Mouse (Mus musculus) adrenal gland, adult (tissue): ENCODE data around the gene Creb3l4.
"Not testable (repeated sequence)": the region's sequence is repeated elsewhere in the genome, so short reads cannot be mapped to it uniquely, and the experiment has no call there.

Experiments used
- DNase-seq, 2 experiments: peaks; one replicate each; pipeline ENCODE4 v3.0.0; 2022 to 2023; ENCODE audit warnings: low spot score in 1 of 2; ENCODE audit not compliant: inconsistent age in 2 of 2

Creb3l4 gene

DNA sequence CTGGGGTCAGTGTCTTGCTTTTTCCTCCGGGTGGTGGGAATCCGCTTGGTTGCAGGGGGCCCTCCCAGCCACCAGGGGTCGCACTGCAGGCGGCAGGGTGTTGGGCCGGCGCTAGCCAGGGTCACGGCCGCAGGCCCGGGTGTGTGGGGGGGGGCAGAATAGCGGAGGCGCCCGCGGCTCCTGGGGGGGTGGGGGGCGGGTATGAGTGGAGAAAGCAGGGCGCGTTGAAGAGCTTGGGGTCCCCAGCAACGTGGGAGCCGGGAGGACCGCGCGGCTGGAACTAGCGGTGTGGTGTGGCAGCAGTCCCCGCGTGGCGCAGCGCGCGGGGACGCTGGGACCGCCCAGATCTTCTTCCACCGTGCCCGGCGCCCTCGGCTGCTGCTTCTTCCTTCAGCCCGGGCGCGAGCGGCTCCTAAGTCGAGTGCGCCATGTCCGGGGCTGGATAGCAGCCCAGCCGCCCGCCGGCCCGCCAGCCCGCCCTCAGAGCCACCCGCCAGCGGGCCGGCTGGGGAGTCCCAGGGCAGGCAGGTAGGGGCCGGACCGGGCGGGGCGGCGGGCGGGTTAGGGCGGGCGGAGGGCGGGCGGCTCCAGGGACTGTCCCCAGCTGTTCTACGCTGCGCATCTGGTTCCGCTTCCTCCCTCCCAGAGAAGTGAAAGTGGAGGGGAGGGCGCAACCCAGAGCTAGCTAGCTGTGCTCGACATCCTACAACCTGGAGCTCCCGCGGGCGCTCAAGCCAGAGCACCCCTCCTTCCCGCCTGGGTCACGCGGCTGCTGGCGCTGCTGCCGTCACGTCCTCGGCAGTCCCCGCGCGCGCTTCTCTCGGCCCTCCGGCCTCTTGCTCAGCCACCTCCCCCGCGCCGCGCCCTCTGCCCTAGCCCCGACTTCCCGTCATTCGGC, 22.0 kb upstream of the Creb3l4 start, which contains the start of gene Dennd4b:
Gene Dennd4b, plus strand, starts transcription at position 152 of the 898 bp plus-strand sequence.
- DNase-seq = peak; percentile 93 to 97

DNA sequence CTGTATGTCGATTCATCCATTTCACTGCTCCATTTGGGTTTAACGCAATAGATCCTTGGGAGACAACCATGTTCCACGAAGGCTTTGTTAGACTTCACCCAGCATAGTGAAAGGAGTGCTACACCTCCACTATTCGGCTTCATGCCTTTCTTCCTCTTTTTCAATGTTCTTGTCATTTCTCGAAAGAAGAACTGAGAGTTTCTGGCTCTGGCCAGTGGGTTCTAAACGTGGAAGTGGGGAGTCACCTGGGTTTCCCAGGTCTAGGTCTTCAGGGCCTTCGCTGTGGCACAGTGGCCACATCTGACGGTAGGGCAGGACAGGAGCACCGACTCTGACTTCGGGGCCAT, 21.3 kb upstream of the Creb3l4 start:
- DNase-seq = no peak

DNA sequence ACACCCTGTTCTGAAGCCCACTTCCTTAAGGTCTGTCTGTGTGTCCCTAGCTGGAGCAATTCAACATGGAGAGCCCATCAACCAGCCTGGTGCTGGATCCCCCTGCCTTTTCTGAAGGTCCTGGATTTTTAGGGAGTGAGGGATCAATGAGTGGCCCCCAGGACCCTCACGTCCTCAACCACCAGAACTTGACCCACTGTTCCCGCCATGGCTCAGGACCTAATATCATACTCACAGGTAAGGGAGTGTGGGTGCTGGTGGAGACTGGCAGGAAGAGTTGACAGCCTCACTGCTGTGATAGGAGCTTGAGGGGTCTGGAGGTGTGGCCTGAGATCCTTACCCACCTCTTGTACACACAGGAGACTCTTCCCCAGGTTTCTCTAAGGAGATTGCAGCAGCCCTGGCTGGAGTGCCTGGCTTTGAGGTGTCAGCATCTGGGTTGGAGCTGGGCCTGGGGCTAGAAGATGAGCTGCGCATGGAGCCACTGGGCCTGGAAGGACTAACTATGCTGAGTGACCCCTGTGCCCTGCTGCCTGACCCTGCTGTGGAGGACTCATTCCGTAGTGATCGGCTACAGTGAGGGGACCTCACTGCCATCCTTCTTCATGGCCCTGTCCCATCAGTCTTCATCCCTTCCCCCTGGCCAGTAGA, 19.9 kb upstream of the Creb3l4 start:
- DNase-seq = peak in 1 of 2 experiments; percentile 30

DNA sequence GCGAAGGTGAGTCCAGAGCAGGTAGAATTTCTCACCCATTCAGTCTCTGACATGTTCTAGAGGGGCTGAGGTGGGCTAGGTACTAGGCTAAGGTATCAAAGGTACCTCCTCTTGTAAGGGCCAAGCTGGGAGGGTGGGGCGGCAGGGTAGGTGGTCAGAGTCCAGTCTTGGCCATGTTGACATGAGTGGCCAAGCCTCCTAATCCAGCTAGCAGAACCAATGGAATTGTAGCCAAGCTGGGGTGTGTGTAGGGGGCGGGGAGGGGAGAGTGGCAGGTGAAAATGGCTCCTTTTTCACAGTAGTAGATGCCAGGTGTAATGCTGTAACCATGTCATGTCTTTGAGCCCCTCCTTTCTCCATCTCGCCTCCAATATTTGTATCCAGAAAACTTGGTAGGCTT, 15.2 kb upstream of the Creb3l4 start:
- no peak for DNase-seq

DNA sequence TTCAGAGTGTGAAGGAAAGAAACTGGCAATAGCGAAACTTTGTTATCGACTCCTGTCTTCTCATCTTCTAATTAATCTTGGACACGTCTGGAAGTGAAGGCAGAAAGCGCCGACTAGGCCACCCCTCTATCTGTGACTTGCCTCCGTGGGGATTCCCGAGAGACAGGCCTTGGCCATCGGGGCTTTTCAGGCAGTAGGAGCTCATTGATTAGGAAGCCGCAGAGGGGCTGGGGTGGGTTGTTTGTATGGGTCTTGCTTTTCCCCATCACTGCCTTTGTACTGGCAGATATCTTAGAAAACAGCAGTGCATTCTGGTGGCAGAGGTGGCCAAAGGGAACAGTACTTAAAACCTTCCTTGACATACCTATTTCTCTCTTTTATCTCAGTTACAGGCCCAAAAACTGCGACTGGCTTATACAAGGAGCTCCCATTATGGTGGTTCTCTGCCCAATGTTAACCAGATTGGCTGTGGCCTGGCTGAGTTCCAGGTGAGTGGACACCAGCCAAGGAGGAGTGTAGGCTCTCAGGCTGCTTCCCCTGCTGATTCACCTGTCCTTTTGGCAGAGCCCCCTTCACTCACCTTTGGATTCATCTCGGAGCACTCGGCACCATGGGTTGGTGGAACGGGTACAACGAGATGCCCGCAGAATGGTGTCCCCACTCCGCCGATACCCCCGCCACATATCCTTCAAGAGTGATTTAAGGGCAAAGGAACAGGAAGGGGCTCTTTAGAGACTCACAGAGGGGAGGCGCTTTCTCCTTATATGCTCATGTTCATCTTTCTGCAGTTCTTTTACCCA, 13.6 kb upstream of the Creb3l4 start:
- peak in 1 of 2 experiments; percentile 66 for DNase-seq

DNA sequence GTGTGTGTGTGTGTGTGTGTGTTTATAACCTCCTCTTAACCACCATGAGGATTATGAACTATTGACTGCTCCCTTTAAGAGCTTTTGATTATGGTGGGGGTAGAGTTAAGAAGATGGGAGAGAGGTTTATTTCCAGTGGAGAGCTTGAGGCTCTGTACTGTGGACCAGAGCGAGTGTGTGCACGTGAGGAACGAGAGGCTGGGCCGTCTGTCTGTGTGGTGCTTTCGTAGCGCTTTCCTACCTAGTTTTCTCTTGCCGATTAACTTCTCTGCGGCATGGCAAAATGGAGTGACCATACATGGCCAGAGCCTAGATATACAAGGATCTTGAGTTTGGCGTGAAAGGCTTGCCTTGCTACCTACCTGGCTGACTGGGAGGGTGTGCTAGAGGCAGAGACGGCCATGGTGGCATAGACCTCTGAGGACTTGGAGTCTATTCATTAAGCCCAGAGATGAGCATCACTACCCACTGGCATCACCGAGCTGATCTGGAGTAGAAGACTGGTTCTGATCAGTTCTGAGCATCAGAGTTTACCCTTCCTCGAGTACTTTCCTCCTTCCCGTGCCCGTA, 12.6 kb upstream of the Creb3l4 start:
- DNase-seq = no peak

DNA sequence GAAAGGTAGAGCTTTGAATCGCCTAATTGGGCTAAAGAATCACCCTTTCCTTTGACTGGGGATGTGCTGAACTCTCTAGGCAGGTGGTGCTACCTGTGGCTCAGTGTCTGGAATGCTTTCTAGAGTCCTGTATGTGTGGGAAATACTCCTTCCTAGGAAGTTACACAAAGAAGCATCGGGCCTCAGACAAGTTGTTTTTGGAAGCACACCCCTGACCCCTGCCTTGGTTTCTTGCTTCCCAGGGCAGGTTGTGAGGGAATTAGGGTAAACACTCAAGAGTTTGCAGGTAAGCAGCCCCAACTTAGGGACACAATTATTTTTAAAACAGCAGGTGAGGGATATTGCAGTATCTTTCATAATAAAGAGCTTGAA, 11.9 kb upstream of the Creb3l4 start:
- no peak for DNase-seq

DNA sequence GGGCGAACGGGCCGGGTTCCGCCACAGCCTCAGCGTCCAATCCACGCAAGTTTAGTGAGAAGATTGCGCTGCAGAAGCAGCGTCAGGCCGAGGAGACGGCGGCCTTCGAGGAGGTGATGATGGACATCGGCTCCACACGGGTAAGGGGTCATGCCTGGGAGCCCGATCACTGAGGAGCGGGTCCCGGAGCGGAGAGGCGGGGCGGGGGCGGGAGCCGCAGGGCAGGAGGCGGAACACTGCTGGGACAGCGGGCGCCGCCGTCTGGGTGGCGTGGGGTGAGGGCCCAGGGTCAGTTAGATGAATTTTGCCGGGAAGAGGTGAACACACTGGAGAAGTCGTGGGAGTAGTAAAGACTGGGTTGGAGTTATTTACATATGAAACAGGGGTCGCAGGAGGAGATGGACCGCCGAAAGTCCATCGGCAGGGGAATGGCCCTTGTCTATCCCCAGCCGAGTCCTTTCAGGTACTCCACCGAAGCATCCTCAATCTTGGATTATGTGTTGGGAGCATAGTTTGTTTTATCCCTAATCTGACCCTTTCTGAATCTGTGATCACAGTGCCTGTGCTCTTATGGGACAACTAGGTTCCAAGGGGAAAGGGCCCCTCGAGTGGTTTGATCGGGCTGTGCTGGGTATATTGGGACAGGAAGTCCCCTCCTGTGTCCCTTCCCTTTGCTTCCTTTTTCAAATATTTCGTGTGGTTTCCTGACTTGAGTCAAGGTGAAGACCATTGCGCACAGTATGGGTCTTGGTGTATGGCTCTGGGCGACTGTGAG, 11.3 kb upstream of the Creb3l4 start:
- peak in 1 of 2 experiments; percentile 34 for DNase-seq

DNA sequence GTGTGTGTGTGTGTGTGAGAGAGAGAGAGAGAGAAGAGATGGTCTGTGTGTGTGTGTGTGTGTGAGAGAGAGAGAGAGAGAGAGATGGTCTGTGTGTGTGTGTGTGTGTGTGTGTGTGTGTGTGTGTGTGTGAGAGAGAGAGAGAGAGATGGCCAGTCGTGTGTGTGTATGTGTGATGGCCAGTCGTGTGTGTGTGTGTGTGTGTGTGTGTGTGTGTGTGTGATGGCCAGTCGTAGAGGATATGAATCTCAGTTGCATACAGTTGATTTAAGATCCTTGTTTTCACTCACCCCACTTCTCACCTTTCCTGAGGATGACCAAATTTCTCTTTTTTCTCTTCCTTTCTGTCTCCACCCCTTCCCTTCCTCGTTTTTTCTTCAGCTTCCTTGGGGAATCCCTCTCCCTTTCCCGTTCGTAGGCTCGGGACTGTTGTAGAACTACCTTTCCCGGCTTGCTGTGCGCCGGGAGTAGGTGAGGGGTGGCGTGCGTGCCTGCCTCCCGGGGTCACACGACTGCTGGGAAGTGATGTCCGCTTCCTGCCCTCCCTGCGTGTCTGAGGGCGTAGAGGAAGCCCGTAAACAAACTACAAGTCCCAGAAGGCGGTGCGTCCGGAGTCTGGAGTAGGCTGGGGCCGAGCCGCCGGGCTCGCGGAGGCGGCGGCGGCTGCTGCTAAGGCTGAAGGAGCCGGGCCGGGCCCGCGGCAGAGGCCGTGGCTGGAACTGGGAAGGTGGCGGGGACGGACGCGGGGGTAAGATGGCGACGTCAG, 10.5 kb upstream of the Creb3l4 start, which contains the start of gene Crtc2:
Gene Crtc2, plus strand, starts transcription at position 511 of the 766 bp plus-strand sequence.
- peak; percentile 97 to 98 for DNase-seq

DNA sequence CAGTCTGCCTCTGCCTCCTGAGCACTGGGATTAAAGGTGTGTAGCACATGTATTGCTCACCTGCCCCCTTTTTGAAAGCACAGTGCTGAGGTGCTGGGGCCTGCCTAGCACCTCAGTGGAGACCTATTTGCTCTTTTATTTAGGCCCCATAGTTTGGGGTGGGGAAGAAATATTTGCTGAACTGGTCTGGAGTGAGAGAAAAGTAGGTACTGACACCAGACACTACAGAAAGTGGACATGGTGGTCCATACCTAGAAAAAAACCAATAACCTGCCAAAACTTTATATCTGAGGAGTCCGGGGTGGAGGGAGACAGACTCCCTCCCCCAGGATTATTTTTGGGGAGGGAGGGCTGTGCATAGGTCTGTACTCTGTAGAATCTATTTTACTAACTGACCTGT, 9.9 kb upstream of the Creb3l4 start:
- peak in 1 of 2 experiments; percentile 54 for DNase-seq

DNA sequence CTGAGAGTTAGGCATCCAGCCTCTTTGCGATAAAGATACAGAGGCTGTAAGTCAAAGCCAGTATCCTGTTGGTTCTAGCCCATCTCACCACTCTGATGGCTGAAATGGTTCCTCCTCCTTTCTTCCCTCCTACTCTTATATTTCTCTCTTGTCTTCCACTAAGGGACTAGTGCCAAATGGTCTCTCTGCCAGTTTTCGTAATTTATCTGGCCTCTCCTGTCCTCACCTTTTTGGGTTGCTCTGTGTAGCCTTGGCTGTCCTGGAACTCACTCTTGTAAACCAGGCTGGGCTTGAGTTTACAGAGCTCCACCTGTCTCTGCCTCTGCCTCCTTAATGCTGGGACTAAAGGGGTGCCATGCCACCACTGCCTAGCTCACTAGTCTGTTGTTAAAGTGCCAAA, 9.3 kb upstream of the Creb3l4 start:
- DNase-seq = peak in 1 of 2 experiments; percentile 59

DNA sequence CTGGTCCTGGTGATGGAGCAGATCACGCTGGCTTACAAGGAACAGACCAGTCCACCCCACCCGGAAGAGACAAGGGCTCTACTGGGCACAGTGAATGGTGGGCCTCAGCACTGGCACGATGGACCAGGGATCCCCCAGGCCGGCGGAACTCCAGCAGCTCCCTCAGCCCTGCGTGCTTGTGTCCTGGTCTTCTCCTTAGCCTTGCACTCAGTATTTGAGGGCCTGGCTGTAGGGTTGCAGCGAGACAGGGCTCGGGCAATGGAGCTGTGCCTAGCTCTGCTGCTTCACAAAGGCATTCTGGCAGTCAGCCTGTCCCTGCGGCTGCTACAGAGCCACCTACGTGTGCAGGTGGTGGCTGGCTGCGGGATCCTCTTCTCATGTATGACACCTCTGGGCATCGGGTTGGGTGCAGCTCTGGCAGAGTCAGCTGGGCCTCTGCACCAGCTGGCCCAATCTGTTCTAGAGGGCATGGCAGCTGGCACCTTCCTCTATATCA, 8.5 kb upstream of the Creb3l4 start:
- DNase-seq = not testable (repeated sequence)

DNA sequence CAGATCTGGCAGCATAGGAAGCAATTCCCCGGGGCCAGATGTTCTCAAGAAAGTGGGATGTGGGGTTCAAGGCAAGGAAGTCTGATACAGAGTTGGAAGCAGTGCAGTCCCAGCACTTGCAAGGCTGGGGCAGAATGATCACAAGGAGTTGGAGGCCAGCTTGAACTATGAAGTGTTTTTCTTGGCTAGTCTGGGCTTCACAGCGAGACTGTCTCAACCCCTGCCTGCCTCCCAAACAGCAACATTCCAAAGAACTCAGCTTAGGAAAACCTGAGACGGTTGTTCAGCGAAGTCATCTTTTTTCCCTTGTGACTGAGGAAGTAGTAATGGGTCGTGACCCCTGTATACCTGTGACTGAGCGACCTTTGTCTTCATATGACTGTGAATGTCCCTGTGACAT, 7.5 kb upstream of the Creb3l4 start:
- no peak for DNase-seq

DNA sequence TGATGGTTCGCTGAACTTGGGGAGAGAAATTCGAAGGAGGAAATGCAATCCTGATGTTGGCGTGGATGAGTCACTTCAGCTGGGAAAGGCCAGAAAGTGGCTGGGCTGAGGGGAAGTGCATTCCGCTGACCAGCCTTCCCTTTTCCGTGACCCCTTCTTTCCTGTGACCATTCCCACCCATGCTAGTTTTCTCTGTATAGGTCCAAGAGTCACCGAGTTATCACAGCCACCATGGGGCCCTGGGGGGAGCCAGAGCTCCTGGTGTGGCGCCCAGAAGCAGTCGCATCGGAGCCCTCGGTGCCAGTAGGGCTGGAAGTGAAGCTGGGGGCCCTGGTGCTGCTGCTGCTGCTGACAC, 5.4 kb upstream of the Creb3l4 start:
- peak in 1 of 2 experiments; percentile 75 for DNase-seq

DNA sequence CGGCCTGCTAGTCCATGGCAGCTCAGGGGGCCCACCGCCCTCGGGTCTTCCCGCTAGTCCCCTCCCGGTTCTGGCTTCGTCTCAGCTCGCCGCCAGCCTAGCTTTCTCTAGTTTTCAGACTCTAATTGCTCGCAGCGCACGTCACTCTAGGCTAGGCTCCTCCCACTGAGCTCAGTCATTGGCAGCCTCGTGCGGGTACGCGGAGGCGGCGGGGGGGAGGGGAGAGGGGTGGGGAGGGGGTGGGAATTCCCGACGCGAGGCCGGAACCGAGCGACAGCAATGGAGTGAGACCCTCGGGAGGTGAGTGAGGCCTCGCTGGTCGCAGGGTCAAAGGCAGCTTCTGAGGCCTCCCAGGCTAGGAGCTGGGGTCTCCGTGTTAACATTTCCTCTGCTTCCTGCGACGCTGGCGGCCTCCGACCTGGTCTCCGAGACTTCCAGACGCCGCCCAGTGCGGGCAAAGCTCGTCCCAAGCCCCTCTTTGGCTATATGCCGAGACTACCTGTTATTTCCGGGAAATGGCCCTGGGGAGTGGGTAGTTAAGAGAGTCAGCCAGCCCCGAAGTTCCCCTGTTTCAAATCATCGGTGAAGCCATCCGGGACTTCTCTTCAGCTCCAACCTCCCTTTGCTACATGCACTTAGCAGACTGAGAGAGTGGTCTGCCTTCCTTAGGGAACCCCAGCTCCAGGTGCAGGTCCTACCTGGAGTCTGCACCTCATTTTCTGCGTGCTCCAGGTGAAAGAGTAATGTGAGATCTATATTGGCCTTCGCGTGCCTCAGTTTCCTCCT, 4.8 kb upstream of the Creb3l4 start, which contains the start of gene Slc39a1:
Gene Slc39a1, plus strand, starts transcription at position 213 of the 786 bp plus-strand sequence.
- peak; percentile 95 to 98 for DNase-seq

DNA sequence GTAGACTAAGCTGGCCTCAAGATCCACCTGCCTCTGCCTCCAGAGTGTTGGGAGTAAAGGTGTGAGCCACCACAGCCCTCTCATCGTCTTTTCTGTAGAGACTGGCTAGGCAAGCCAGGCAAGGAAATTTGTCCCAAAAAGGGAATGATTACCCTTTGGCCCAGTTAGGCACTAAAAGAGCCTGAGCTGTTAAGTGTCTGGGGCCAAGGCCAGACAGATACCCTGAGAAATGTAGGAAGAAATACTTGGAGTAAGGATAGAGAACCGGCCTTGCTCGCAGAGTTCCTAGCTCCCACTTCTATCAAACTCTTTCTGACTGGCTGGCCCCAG, 4.3 kb upstream of the Creb3l4 start:
- DNase-seq = no peak

DNA sequence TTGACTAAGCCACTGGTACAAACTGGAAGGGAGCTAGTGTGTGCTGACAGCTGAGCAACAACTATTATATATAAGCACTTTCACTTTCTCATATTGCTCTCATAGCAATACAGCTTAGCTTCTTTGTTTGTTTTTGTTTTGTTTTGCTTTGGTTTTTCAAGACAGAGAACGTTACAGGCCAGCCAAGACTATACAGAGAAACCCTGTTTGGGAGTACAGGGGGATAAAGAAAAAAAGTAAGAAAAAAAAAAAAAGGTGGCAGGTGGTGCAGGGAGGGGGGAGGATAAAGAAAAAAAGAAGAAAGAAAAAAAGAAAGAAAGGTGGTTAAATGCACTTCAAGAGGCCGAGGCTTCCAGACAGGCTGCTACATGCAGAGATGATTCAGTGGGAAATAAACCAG, 2.1 kb upstream of the Creb3l4 start:
- no peak for DNase-seq

DNA sequence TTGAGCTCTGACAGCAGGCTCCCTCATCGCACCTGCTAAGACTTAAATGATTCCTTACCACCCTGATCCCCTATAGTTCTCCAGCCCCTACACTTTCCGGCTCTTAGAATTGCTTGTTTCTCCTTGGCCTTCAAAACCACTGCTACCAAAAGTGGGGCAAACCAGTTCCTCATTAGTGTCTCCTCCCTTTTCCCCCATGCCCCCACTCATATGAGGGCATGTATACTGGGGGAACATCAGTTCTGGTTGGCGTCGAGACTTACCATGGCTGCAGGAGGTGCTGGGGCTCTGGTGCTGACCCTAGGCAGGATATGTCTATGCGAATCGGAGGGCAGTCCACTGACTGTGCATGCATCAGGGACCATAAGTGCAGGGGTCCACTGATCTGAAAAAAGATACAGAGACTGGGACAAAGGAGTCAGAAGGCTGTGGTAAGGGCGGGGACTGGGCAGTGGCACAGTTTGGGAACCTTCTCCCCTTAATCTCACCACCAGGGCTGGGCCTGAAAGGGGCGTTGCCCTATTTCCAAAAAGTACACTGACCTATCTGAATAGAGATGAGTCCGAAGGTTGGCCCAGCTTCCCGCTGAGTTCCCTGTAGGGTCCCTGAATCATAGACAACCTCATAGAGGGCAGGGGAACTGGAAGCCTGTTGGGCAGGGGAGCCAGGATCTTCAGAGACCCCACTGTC, 1.5 kb downstream of the Creb3l4 start:
- DNase-seq = no peak
